Mouse (Mus musculus) hindbrain, embryonic 16.5 days (tissue): Measurements from ENCODE around the gene Ttyh3. TPM values are rescaled to one million over a fixed set of nuclear protein-coding genes. Genes with fewer than 3 reads are reported as not detected.

ENCODE experiments used
- ATAC-seq: fragments of 200-750 bp; cut with Nextera tagmentation; 2 replicates; pipeline ENCODE4 v1.8.0; 2017; ENCODE audit warnings: moderate TSS enrichment, moderate library complexity
- H3K27ac ChIP-seq: fragments of 300-500 bp; sonication (generic); 2 replicates; pipeline ENCODE4 v1.5.1; 2014; ENCODE audit warnings: low read depth, mild to moderate bottlenecking, control low read depth, low read length, moderate library complexity
- H3K27me3 ChIP-seq: fragments of 300-500 bp; sonication (generic); replicated peaks from 2 replicates; pipeline ENCODE4 v1.6.1; 2014; ENCODE audit warnings: low read length; ENCODE audit not compliant: control insufficient read depth, insufficient read depth
- H3K36me3 ChIP-seq: fragments of 300-500 bp; sonication (generic); 2 replicates; pipeline ENCODE4 v1.6.1; 2014; ENCODE audit warnings: mild to moderate bottlenecking, low read length, moderate library complexity, mixed read lengths; ENCODE audit not compliant: control insufficient read depth, insufficient read depth
- H3K4me1 ChIP-seq: fragments of 300-500 bp; sonication (generic); 2 replicates; pipeline ENCODE4 v1.6.1; 2014; ENCODE audit warnings: low read depth, low read length; ENCODE audit not compliant: control insufficient read depth, insufficient read depth
- H3K4me2 ChIP-seq: fragments of 300-500 bp; sonication (generic); 2 replicates; pipeline ENCODE4 v1.6.1; 2014; ENCODE audit warnings: mild to moderate bottlenecking, low read length, control low read depth, moderate library complexity
- H3K4me3 ChIP-seq: fragments of 300-500 bp; sonication (generic); 2 replicates; pipeline ENCODE4 v1.5.1; 2014; ENCODE audit warnings: mild to moderate bottlenecking, low read length, control low read depth, moderate library complexity
- H3K9ac ChIP-seq: fragments of 300-500 bp; sonication (generic); 2 replicates; pipeline ENCODE4 v1.6.1; 2014; ENCODE audit warnings: low read depth, mild to moderate bottlenecking, control low read depth, low read length, moderate library complexity
- H3K9me3 ChIP-seq: fragments of 300-500 bp; sonication (generic); 2 replicates; pipeline ENCODE4 v1.6.1; 2014; ENCODE audit warnings: mild to moderate bottlenecking, low read length, moderate library complexity; ENCODE audit not compliant: control insufficient read depth
- WGBS: fragments of 180-500 bp; shearing (Covaris S2); extraction: QIAGEN DNeasy Blood & Tissue Kit; methylation state at CpG from one replicate; pipeline ENCODE4 v1.1.7; 2014; 5-methylcytosine and 5-hydroxymethylcytosine counted together
- polyA plus RNA-seq: library from polyadenylated mRNA; unstranded; fragments of >200 nt; fragmentation: Nextera tagmentation; extraction: Ambion mirVana; gene quantifications from 2 replicates; pipeline ENCODE4 v1.2.1, GENCODE M21; 2015

Gene Ttyh3
- polyA plus RNA-seq, 1 experiment from 2014 or later, result 56.0 TPM

DNA sequence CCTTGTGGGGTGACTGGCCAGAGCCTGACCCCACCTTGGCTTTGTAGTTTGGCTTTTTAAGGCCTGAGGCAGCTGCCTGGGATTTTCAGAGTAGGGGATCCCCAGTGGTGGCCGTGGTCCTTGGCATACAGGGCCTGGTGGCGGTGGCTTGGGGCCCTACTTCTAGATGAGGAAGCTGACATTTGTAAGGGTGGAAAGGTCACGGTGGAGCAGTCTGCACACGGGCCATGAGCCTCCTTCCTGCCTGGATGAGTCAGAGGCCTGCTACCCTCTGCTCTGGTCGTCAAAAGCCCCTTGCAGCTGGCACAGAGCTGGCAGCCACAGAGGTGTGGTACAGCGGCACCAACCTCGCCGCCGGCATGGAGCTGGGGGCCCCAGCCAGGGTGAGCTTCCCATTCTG is 32.1 kb downstream of the Ttyh3 start:
- Histone ChIP-seq H3K27ac (peak overlapping the region; percentile 29; the same call in 1 of the 2 replicates), H3K27me3 (0 out of 2 replicates have a peak, but pooled peaks cover 3% of the 10 kb centered on the region), H3K4me2 (no peak overlapping the region), H3K9ac (no peak overlapping the region; the same call in 1 of the 2 replicates), H3K36me3 (peaks cover 2% of the 10 kb centered on the region), H3K4me3 (no peak overlapping the region), H3K4me1 (peaks cover 11% of the 10 kb centered on the region), H3K9me3 (no peaks in the 10 kb centered on the region)
- ATAC-seq, result no peak
- WGBS, result 63% methylated on average over 9 of the region's 9 CpGs

DNA sequence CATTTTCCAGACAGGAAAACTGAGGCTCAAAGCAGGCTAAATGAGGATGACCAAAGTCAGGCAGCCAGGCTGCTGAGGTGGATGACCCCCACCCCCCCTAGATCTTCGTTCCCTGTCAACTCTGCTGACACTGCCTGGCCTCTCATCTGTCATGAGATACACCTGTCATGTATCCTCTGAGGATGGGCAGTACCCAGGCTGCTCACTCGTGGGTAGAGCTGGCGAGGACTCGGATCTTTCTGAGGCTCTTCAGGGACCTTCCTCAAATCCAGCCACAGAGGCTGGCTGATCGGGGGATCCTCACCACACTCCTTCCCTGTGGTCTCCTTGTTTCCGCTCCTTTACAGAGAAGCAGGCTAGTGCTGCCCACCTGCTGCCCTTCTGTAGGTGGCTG is 32.7 kb downstream of the Ttyh3 start:
- ATAC-seq, result no peak
- H3K9ac ChIP-seq, result no peak overlapping the region
- no peak overlapping the region for H3K27ac ChIP-seq
- WGBS, result 74% methylated on average over 6 of the region's 6 CpGs
- peaks cover 14% of the 10 kb centered on the region for H3K4me1 ChIP-seq
- peaks cover 2% of the 10 kb centered on the region for H3K36me3 ChIP-seq
- H3K4me2 ChIP-seq, result no peak overlapping the region
- no peak overlapping the region for H3K4me3 ChIP-seq
- 0 out of 2 replicates have a peak, but pooled peaks cover 3% of the 10 kb centered on the region for H3K27me3 ChIP-seq
- H3K9me3 ChIP-seq, result no peaks in the 10 kb centered on the region

DNA sequence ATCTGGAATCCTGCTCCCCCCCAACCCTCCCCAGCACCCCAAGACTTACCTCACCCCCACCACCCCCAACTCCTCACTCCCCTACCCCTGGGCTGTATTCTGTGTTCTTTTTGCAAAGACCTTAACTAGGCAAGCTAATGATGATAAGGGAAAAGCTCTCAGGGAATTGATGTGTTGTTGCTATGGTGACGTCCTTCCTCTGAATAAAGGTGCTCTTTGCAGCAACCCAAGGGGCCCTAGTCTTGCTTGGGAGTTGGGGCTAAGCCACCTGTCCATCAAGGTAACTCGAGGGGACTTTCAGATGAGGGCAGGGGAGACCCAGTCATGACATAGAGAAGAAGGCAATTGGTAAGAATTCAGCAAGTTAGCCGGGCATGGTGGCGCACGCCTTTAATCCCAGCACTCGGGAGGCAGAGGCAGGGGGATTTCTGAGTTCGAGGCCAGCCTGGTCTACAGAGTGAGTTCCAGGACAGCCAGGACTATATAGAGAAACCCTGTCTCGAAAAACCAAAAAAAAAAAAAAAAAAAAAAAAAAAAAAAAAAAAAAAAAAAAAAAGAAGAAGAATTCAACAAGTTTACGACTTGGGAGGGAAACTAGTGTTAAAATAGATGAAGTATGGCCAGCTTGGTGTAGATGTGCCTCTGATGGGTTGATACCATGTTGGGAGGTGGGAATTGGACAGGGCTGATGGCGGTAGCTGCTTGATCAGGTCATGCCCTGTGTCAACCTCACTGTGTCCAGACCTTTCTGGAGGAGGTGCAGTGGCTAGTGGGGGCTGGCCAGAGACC is 33.3 kb downstream of the Ttyh3 start:
- H3K4me2 ChIP-seq, result no peak overlapping the region
- H3K36me3 ChIP-seq, result peaks cover 2% of the 10 kb centered on the region
- H3K4me3 ChIP-seq, result no peak overlapping the region

DNA sequence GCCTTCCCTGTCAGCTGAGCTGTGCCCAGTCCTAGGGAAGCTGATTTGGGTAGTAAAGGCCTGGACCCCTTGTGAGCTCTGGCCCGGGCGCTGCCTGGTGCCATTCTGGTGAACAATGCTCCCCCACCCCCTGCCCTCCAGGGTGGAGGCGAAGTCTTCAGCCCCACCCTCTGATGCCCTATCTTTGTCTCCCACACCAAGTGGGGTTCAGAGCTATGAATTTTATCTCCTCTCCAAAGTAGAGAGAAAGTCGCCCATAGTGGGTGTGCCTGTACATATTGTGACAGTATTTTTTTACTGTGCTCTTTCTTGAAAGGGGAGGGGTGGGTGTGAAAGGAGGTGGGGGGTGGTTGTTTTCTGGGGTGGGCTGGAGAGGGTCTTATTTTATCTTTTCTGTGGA is 34.0 kb downstream of the Ttyh3 start:
- no peak for ATAC-seq
- 0 out of 2 replicates have a peak, but pooled peaks cover 3% of the 10 kb centered on the region for H3K27me3 ChIP-seq
- peaks cover 2% of the 10 kb centered on the region for H3K36me3 ChIP-seq
- peaks cover 24% of the 10 kb centered on the region for H3K4me1 ChIP-seq
- no peak overlapping the region for H3K4me2 ChIP-seq
- no peak overlapping the region for H3K9ac ChIP-seq
- H3K9me3 ChIP-seq, result no peaks in the 10 kb centered on the region
- WGBS, result 85% methylated on average over 4 of the region's 4 CpGs
- H3K4me3 ChIP-seq, result no peak overlapping the region
- no peak overlapping the region for H3K27ac ChIP-seq

More for the DNA sequence above, 33.3 kb downstream of the Ttyh3 start:
- Histone ChIP-seq H3K27ac (no peak overlapping the region), H3K4me1 (peaks cover 20% of the 10 kb centered on the region), H3K27me3 (0 out of 2 replicates have a peak, but pooled peaks cover 3% of the 10 kb centered on the region), H3K9ac (no peak overlapping the region), H3K9me3 (no peaks in the 10 kb centered on the region)
- ATAC-seq, result no peak
- WGBS, result 75% methylated on average over 10 of the region's 10 CpGs

DNA sequence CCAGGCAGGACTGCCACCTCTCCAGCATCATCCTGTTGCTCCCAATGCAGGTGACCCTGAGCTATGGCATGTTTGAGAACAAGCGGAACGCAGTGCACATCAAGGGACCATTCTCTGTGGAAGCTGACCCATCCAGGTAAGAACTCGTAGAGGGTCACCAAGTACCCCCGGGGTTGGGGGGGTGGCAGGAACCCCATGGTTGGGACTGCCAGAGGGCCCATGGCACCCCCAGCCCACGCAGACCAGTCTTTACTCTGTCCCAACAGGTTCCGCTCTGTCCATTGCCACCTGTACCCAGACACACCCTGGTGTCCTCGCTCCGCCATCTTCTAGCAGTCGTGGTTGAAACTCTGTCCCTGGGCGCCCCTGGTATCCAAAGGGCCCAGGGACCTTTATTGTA is 34.7 kb downstream of the Ttyh3 start:
- WGBS, result 97% methylated on average over 10 of the region's 10 CpGs

DNA sequence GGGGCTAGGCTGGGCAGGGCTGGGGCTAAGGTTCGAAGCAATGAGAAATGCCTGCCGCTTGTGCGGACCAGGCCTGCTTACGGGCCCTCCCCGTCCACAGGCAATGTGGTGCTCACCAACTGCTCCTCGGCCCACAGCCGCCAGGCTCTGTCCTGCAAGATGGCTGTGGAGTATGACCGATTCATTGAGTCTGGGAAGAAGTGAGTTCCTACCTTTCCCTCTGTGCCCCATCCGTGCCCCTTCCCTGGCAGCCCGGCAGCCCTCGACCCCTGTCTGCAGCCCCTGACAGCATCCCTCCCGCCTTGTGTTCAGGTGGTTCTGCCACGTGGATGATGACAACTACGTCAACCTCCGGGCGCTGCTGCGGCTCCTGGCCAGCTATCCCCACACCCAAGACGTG is 36.6 kb downstream of the Ttyh3 start:
- peaks cover 2% of the 10 kb centered on the region; the same call in 1 of the 2 replicates for H3K36me3 ChIP-seq
- H3K4me3 ChIP-seq, result peak overlapping the region; percentile 60
- H3K9ac ChIP-seq, result peak overlapping the region; percentile 61
- WGBS, result 16% methylated on average over 18 of the region's 18 CpGs
- peaks cover 31% of the 10 kb centered on the region for H3K4me1 ChIP-seq
- peaks cover 4% of the 10 kb centered on the region for H3K27me3 ChIP-seq
- H3K9me3 ChIP-seq, result no peaks in the 10 kb centered on the region
- ATAC-seq, result no peak
- peak overlapping the region; percentile 82; the same call in 1 of the 2 replicates for H3K27ac ChIP-seq
- peak overlapping the region; percentile 90 for H3K4me2 ChIP-seq

More for the DNA sequence above, 34.7 kb downstream of the Ttyh3 start:
- H3K27ac ChIP-seq, result no peak overlapping the region
- 0 out of 2 replicates have a peak, but pooled peaks cover 3% of the 10 kb centered on the region for H3K27me3 ChIP-seq
- no peaks in the 10 kb centered on the region for H3K9me3 ChIP-seq
- H3K4me1 ChIP-seq, result peaks cover 24% of the 10 kb centered on the region
- no peak overlapping the region for H3K9ac ChIP-seq
- H3K4me3 ChIP-seq, result no peak overlapping the region
- H3K4me2 ChIP-seq, result no peak overlapping the region
- peaks cover 2% of the 10 kb centered on the region for H3K36me3 ChIP-seq
- ATAC-seq, result no peak

DNA sequence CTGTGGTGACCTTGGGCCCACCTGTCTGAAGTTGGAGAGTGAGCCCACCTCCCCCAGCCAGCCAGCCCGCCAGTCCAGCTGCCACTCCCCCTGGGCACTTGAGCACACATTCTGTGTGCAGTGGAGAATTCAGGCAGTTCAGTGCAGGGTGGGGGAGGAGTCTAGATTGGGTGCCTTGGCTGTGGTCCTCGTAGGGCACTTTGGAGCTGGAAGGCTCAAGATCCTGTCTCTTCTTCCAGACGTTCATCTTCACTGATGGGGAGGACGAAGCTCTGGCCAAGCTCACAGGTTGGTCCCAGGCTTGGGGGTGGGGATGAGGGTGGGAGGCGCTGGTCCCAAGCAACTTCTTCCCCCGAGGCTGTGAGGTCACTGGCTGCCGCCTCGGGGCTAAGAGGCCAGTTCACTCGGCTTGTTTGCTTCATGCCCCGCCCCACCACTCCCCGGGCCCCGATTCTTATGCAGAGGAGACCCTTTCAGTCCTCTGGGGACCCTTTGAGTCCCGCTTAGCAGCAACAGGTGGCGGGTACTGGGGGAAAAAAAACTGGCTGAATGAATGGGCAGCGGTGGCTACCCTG is 37.1 kb downstream of the Ttyh3 start:
- H3K27me3 ChIP-seq, result peaks cover 8% of the 10 kb centered on the region
- WGBS, result 11% methylated on average over 15 of the region's 15 CpGs
- peak overlapping the region; percentile 60 for H3K4me3 ChIP-seq
- H3K9ac ChIP-seq, result peak overlapping the region; percentile 61
- H3K4me1 ChIP-seq, result peaks cover 35% of the 10 kb centered on the region
- H3K27ac ChIP-seq, result peak overlapping the region; percentile 82
- peaks cover 2% of the 10 kb centered on the region; the same call in 1 of the 2 replicates for H3K36me3 ChIP-seq
- H3K9me3 ChIP-seq, result no peaks in the 10 kb centered on the region
- peak; percentile 28; the same call in 1 of the 2 replicates for ATAC-seq
- peak overlapping the region; percentile 90 for H3K4me2 ChIP-seq

DNA sequence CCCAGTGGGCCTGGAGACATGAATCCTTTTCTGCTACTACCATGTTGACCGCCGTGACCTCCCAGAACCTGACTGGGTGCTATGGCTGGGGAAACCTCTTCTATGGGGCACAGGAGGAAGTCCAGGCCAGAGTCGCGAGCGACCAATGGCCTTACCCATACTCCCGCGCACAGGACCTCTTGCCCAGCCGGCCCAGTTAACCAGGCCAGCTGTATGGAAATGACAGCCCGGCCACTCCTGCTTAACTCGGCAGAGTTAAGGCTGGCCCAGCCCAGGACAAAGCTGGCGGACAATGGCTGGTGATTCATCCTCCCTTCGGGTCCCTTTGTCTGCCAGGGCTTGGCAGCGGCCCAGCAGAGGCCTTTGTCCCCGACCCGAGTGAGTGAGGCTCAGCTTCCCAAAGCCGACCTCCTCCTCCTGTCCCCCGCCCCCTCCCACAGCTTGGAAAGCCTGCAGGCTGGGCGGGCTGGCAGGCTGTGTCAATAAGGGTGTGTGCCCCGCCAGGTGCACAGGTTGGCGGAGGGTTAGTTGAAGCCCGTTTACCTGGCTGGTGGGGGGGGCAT is 37.7 kb downstream of the Ttyh3 start:
- Histone ChIP-seq H3K4me1 (peaks cover 41% of the 10 kb centered on the region), H3K9ac (peak overlapping the region; percentile 61), H3K4me3 (peak overlapping the region; percentile 60), H3K27ac (peak overlapping the region; percentile 82), H3K9me3 (no peaks in the 10 kb centered on the region), H3K27me3 (peaks cover 8% of the 10 kb centered on the region), H3K36me3 (peaks cover 2% of the 10 kb centered on the region; the same call in 1 of the 2 replicates), H3K4me2 (peak overlapping the region; percentile 90)
- peak; percentile 58 for ATAC-seq
- 6% methylated on average over 19 of the region's 21 CpGs for WGBS
